Mouse (Mus musculus): ENCODE measurements around the gene H2-D1. TPM values are rescaled to one million over a fixed set of nuclear protein-coding genes. Genes with fewer than 3 reads are reported as not detected.

The H2-D1 gene
- total RNA-seq, 1 experiment, result 30.1 TPM

- Histone ChIP-seq H3K9ac (ENCODE audit: insufficient read depth, low read depth, low read length, poor library complexity, severe bottlenecking) (0 out of 2 replicates have a peak overlapping the region, but pooled peaks have one; percentile 17), H3K4me3 (ENCODE audit: insufficient read depth in 1 of 2, low read depth in 1 of 2, low read length in 2 of 2, poor library complexity in 1 of 2, severe bottlenecking in 1 of 2) (peak overlapping the region in 1 of 2 experiments; percentile 3; a peak in 1 of 4 replicates), H3K4me1 (ENCODE audit: control insufficient read depth in 2 of 2, insufficient read depth in 2 of 2, low read length in 2 of 2, poor library complexity in 1 of 2) (peaks cover 10 to 20% of the 10 kb centered on the region in 2 experiments; a peak in 2 of 4 replicates), H3K27ac (ENCODE audit: insufficient read depth, low read depth, low read length, poor library complexity, severe bottlenecking) (no peak overlapping the region), H3K36me3 (ENCODE audit: control insufficient read depth, insufficient read depth, low read length, poor library complexity, severe bottlenecking) (peaks cover 72% of the 10 kb centered on the region), H3K9me3 (ENCODE audit: control insufficient read depth, insufficient read depth, low read depth, low read length) (no peaks in the 10 kb centered on the region)
- TF ChIP-seq MAFK (IDR thresholded peaks at IDR 0.05; ENCODE audit: insufficient read depth, low read depth, low read length) (no peak), ZNF384 (IDR thresholded peaks at IDR 0.05; ENCODE audit: low read depth, low read length) (no peak), HCFC1 (IDR thresholded peaks at IDR 0.05; ENCODE audit: borderline replicate concordance, insufficient read depth, low read length) (no peak), ZC3H11A (IDR thresholded peaks at IDR 0.05; ENCODE audit: borderline replicate concordance, low read depth, low read length) (no peak), CHD2 (IDR thresholded peaks at IDR 0.05; ENCODE audit: low read depth, low read length) (no peak)
- in situ Hi-C loops (cut with MboI; ENCODE audit: low sequenced_read_pairs in 2 of 2, unreplicated experiment in 2 of 2), result no loop called here
- no peak for DNase-seq (ENCODE audit: low read depth, low spot score)
These were observed 17.5 kb upstream of the H2-D1 start for GRCm38 (mm10) chr17:35244999-35245398.

GRCm38 (mm10) chr17:35245731-35246623 is 16.6 kb upstream of the H2-D1 start:
- Histone ChIP-seq H3K9ac (ENCODE audit: insufficient read depth, low read depth, low read length, poor library complexity, severe bottlenecking) (0 out of 2 replicates have a peak overlapping the region, but pooled peaks have one; percentile 8), H3K9me3 (ENCODE audit: control insufficient read depth, insufficient read depth, low read depth, low read length) (no peaks in the 10 kb centered on the region), H3K4me1 (ENCODE audit: control insufficient read depth in 2 of 2, insufficient read depth in 2 of 2, low read length in 2 of 2, poor library complexity in 1 of 2) (peaks cover 10 to 23% of the 10 kb centered on the region in 2 experiments; a peak in 2 of 4 replicates), H3K36me3 (ENCODE audit: control insufficient read depth, insufficient read depth, low read length, poor library complexity, severe bottlenecking) (peaks cover 82% of the 10 kb centered on the region), H3K27ac (ENCODE audit: insufficient read depth, low read depth, low read length, poor library complexity, severe bottlenecking) (no peak overlapping the region), H3K4me3 (ENCODE audit: insufficient read depth in 1 of 2, low read depth in 1 of 2, low read length in 2 of 2, poor library complexity in 1 of 2, severe bottlenecking in 1 of 2) (no peak overlapping the region)
- no peak for DNase-seq (ENCODE audit: low read depth, low spot score)
- TF ChIP-seq HCFC1 (IDR thresholded peaks at IDR 0.05; ENCODE audit: borderline replicate concordance, insufficient read depth, low read length) (no peak), MAFK (IDR thresholded peaks at IDR 0.05; ENCODE audit: insufficient read depth, low read depth, low read length) (no peak), ZC3H11A (IDR thresholded peaks at IDR 0.05; ENCODE audit: borderline replicate concordance, low read depth, low read length) (no peak), ZNF384 (IDR thresholded peaks at IDR 0.05; ENCODE audit: low read depth, low read length) (no peak), CHD2 (IDR thresholded peaks at IDR 0.05; ENCODE audit: low read depth, low read length) (no peak)
- in situ Hi-C loops (cut with MboI; ENCODE audit: low sequenced_read_pairs in 2 of 2, unreplicated experiment in 2 of 2), result no loop called here

GRCm38 (mm10) chr17:35247144-35247543 is 15.4 kb upstream of the H2-D1 start:
- Histone ChIP-seq H3K9me3 (ENCODE audit: control insufficient read depth, insufficient read depth, low read depth, low read length) (no peaks in the 10 kb centered on the region), H3K4me3 (ENCODE audit: insufficient read depth in 1 of 2, low read depth in 1 of 2, low read length in 2 of 2, poor library complexity in 1 of 2, severe bottlenecking in 1 of 2) (no peak overlapping the region), H3K4me1 (ENCODE audit: control insufficient read depth in 2 of 2, insufficient read depth in 2 of 2, low read length in 2 of 2, poor library complexity in 1 of 2) (peaks cover 10 to 26% of the 10 kb centered on the region in 2 experiments; a peak in 2 of 4 replicates), H3K27ac (ENCODE audit: insufficient read depth, low read depth, low read length, poor library complexity, severe bottlenecking) (no peak overlapping the region), H3K36me3 (ENCODE audit: control insufficient read depth, insufficient read depth, low read length, poor library complexity, severe bottlenecking) (peaks cover 92% of the 10 kb centered on the region), H3K9ac (ENCODE audit: insufficient read depth, low read depth, low read length, poor library complexity, severe bottlenecking) (no peak overlapping the region)
- in situ Hi-C loops (cut with MboI; ENCODE audit: low sequenced_read_pairs in 2 of 2, unreplicated experiment in 2 of 2), result no loop called here
- DNase-seq (ENCODE audit: low read depth, low spot score), result no peak
- no peak for TF ChIP-seq MAFK (IDR thresholded peaks at IDR 0.05; ENCODE audit: insufficient read depth, low read depth, low read length)
- no peak for TF ChIP-seq ZC3H11A (IDR thresholded peaks at IDR 0.05; ENCODE audit: borderline replicate concordance, low read depth, low read length)
- no peak for TF ChIP-seq HCFC1 (IDR thresholded peaks at IDR 0.05; ENCODE audit: borderline replicate concordance, insufficient read depth, low read length)
- no peak for TF ChIP-seq ZNF384 (IDR thresholded peaks at IDR 0.05; ENCODE audit: low read depth, low read length)
- no peak for TF ChIP-seq CHD2 (IDR thresholded peaks at IDR 0.05; ENCODE audit: low read depth, low read length)

- Histone ChIP-seq H3K9me3 (ENCODE audit: control insufficient read depth, insufficient read depth, low read depth, low read length) (no peaks in the 10 kb centered on the region), H3K4me1 (ENCODE audit: control insufficient read depth in 2 of 2, insufficient read depth in 2 of 2, low read length in 2 of 2, poor library complexity in 1 of 2) (peaks cover 2 to 27% of the 10 kb centered on the region in 2 experiments; a peak in 2 of 4 replicates), H3K27ac (ENCODE audit: insufficient read depth, low read depth, low read length, poor library complexity, severe bottlenecking) (no peak overlapping the region), H3K9ac (ENCODE audit: insufficient read depth, low read depth, low read length, poor library complexity, severe bottlenecking) (no peak overlapping the region), H3K36me3 (ENCODE audit: control insufficient read depth, insufficient read depth, low read length, poor library complexity, severe bottlenecking) (peaks cover 94% of the 10 kb centered on the region), H3K4me3 (ENCODE audit: insufficient read depth in 1 of 2, low read depth in 1 of 2, low read length in 2 of 2, poor library complexity in 1 of 2, severe bottlenecking in 1 of 2) (no peak overlapping the region)
- in situ Hi-C loops (cut with MboI; ENCODE audit: low sequenced_read_pairs in 2 of 2, unreplicated experiment in 2 of 2), result no loop called here
- no peak for DNase-seq (ENCODE audit: low read depth, low spot score)
- TF ChIP-seq MAFK (IDR thresholded peaks at IDR 0.05; ENCODE audit: insufficient read depth, low read depth, low read length), result no peak
- no peak for TF ChIP-seq HCFC1 (IDR thresholded peaks at IDR 0.05; ENCODE audit: borderline replicate concordance, insufficient read depth, low read length)
- no peak for TF ChIP-seq ZNF384 (IDR thresholded peaks at IDR 0.05; ENCODE audit: low read depth, low read length)
- TF ChIP-seq CHD2 (IDR thresholded peaks at IDR 0.05; ENCODE audit: low read depth, low read length), result no peak
- TF ChIP-seq ZC3H11A (IDR thresholded peaks at IDR 0.05; ENCODE audit: borderline replicate concordance, low read depth, low read length), result no peak
These were observed 13.5 kb upstream of the H2-D1 start for GRCm38 (mm10) chr17:35248986-35249385.

All from ES-E14 (cell line).